ENCODE assay signal across 13 mouse cellular contexts in genomic region chr3:99778526-99778925, GRCm38 (mm10).
DNase-seq lines count a peak whose midpoint lies in the region; ATAC-seq lines count a peak whose summit lies in the region.
"Had no signal": no experiment of that assay in that cellular context is flagged by ENCODE, and none has a peak within 500 bp of the region (broad histone marks: within the 10 kb centered on the region; RNA-seq: fewer than 3 reads in every experiment).

No protein-coding gene starts in this region.

- no peak overlapping the region for H3K4me3 ChIP-seq in embryonic facial prominence, embryonic 14.5 days (ENCODE audit: low read depth, low read length)
- H3K4me3 ChIP-seq in embryonic facial prominence, embryonic 10.5 days, result no peak overlapping the region
- no peak overlapping the region for H3K4me3 ChIP-seq in intestine, embryonic 16.5 days (ENCODE audit: low read length)
- H3K4me3 ChIP-seq: embryonic facial prominence, embryonic 13.5 days; forebrain, embryonic 15.5 days; liver, embryonic 15.5 days had no signal

- H3K27ac ChIP-seq in embryonic facial prominence, embryonic 14.5 days (replicated peaks; ENCODE audit: low read depth, low read length), result no peak overlapping the region
- no peak overlapping the region for H3K27ac ChIP-seq in embryonic facial prominence, embryonic 10.5 days (replicated peaks)
- no peak overlapping the region for H3K27ac ChIP-seq in intestine, embryonic 16.5 days (ENCODE audit: low read length)
- H3K27ac ChIP-seq: embryonic facial prominence, embryonic 13.5 days; forebrain, embryonic 15.5 days; liver, embryonic 15.5 days had no signal

- no peaks in the 10 kb centered on the region for H3K27me3 ChIP-seq in embryonic facial prominence, embryonic 14.5 days (replicated peaks; ENCODE audit: control insufficient read depth, insufficient read depth, low read length)
- no peaks in the 10 kb centered on the region for H3K27me3 ChIP-seq in embryonic facial prominence, embryonic 10.5 days (replicated peaks; ENCODE audit: low read depth, poor library complexity, severe bottlenecking)
- H3K27me3 ChIP-seq in intestine, embryonic 16.5 days (replicated peaks; ENCODE audit: control insufficient read depth, insufficient read depth, low read length), result no peaks in the 10 kb centered on the region
- H3K27me3 ChIP-seq: embryonic facial prominence, embryonic 13.5 days; forebrain, embryonic 15.5 days; liver, embryonic 15.5 days had no signal

- no peaks in the 10 kb centered on the region for H3K36me3 ChIP-seq in embryonic facial prominence, embryonic 14.5 days (ENCODE audit: control insufficient read depth, insufficient read depth, low read length)
- no peaks in the 10 kb centered on the region for H3K36me3 ChIP-seq in embryonic facial prominence, embryonic 10.5 days (replicated peaks)
- H3K36me3 ChIP-seq in intestine, embryonic 16.5 days (ENCODE audit: control insufficient read depth, insufficient read depth, low read length), result no peaks in the 10 kb centered on the region
- H3K36me3 ChIP-seq: embryonic facial prominence, embryonic 13.5 days; forebrain, embryonic 15.5 days; liver, embryonic 15.5 days had no signal

- H3K9me3 ChIP-seq in embryonic facial prominence, embryonic 14.5 days (ENCODE audit: control insufficient read depth, low read length), result no peaks in the 10 kb centered on the region
- H3K9me3 ChIP-seq in embryonic facial prominence, embryonic 10.5 days, result no peaks in the 10 kb centered on the region
- H3K9me3 ChIP-seq in intestine, embryonic 16.5 days (ENCODE audit: control insufficient read depth, low read length), result no peaks in the 10 kb centered on the region
- H3K9me3 ChIP-seq: embryonic facial prominence, embryonic 13.5 days; forebrain, embryonic 15.5 days; liver, embryonic 15.5 days had no signal

- peaks cover 3% of the 10 kb centered on the region; the same call in 1 of the 2 replicates for H3K4me1 ChIP-seq in embryonic facial prominence, embryonic 14.5 days (ENCODE audit: control insufficient read depth, insufficient read depth, low read length)
- no peaks in the 10 kb centered on the region for H3K4me1 ChIP-seq in embryonic facial prominence, embryonic 10.5 days
- no peaks in the 10 kb centered on the region for H3K4me1 ChIP-seq in intestine, embryonic 16.5 days (ENCODE audit: control insufficient read depth, insufficient read depth, low read length)
- H3K4me1 ChIP-seq: embryonic facial prominence, embryonic 13.5 days; forebrain, embryonic 15.5 days; liver, embryonic 15.5 days had no signal

- DNase-seq in embryonic facial prominence, embryonic 14.5 days (ENCODE audit: low spot score), result peak; percentile 48
- no peak for DNase-seq in embryonic facial prominence, embryonic 10.5 days (ENCODE audit: low spot score)
- peak; percentile 6 for DNase-seq in lung, postnatal 14 days
- DNase-seq in lung, adult 18-20 months, result no peak
- peak; percentile 7 for DNase-seq in layer of hippocampus, adult 9-10 months (ENCODE audit: low spot score)
- no peak for DNase-seq in ovary, adult 18-20 months (ENCODE audit: low spot score)
- DNase-seq: adrenal gland, adult 2 months; heart, postnatal 4 days; kidney, postnatal 36 days had no signal

- 59% methylated on average over 6 of the region's 6 CpGs for WGBS in embryonic facial prominence, embryonic 14.5 days
- 81% methylated on average over 6 of the region's 6 CpGs for WGBS in embryonic facial prominence, embryonic 10.5 days
- WGBS in intestine, embryonic 16.5 days, result 70% methylated on average over 6 of the region's 6 CpGs

- no peak overlapping the region for H3K4me2 ChIP-seq in embryonic facial prominence, embryonic 14.5 days (ENCODE audit: low read depth, low read length)
- no peak overlapping the region for H3K4me2 ChIP-seq in intestine, embryonic 16.5 days (ENCODE audit: low read depth, low read length)
- H3K4me2 ChIP-seq: embryonic facial prominence, embryonic 13.5 days; forebrain, embryonic 15.5 days; liver, embryonic 15.5 days had no signal

- 0 out of 2 replicates have a peak, but pooled peaks have one; percentile 44 for ATAC-seq in embryonic facial prominence, embryonic 14.5 days (ENCODE audit: low read depth)
- no peak for ATAC-seq in intestine, embryonic 16.5 days
- ATAC-seq: forebrain, embryonic 15.5 days had no signal

- H3K9ac ChIP-seq in embryonic facial prominence, embryonic 14.5 days (ENCODE audit: low read depth, low read length), result no peak overlapping the region
- H3K9ac ChIP-seq in intestine, embryonic 16.5 days (ENCODE audit: low read depth, low read length), result no peak overlapping the region
- H3K9ac ChIP-seq: embryonic facial prominence, embryonic 13.5 days; forebrain, embryonic 15.5 days; liver, embryonic 15.5 days had no signal

Comparison
In these comparisons a context has a peak if more than half of its experiments do, and no peak if none do; other contexts are left out.
1. DNase-seq: peak in embryonic facial prominence, embryonic 14.5 days (single experiment), lung, postnatal 14 days (single experiment) and layer of hippocampus, adult 9-10 months (single experiment); none in embryonic facial prominence, embryonic 10.5 days (single experiment), lung, adult 18-20 months (0 of 2) and ovary, adult 18-20 months (single experiment).